Mouse (Mus musculus) stomach, postnatal 0 days (tissue): ENCODE results near the gene Gal3st1.

Experiments
- CTCF ChIP-seq: IDR thresholded peaks from 2 replicates; pipeline ENCODE4 v1.5.1; 2016; ENCODE audit warnings: antibody characterized with exemption, low read depth, mild to moderate bottlenecking, moderate library complexity
- EP300 ChIP-seq: optimal IDR thresholded peaks from 2 replicates; pipeline ENCODE3; 2016; ENCODE audit warnings: antibody characterized with exemption

- TF ChIP-seq CTCF (no peak), EP300 (no peak)
These were observed 44.3 kb downstream of the Gal3st1 start for GRCm38 (mm10) chr11:4027561-4028334.
